Mouse (Mus musculus): ENCODE results near the gene Ttc28. TPM values are rescaled to one million over a fixed set of nuclear protein-coding genes. Genes with fewer than 3 reads are reported as not detected.

Gene Ttc28
- polyA plus RNA-seq, 1 experiment, result 3.4 TPM

GRCm38 (mm10) chr5:110996835-110997539, 117.4 kb downstream of the Ttc28 start:
- Histone ChIP-seq H3K4me3 (ENCODE audit: insufficient read depth, poor library complexity, severe bottlenecking) (no peak overlapping the region), H3K79me3 (ENCODE audit: low read depth) (no peaks in the 10 kb centered on the region), H3K36me3 (ENCODE audit: control insufficient read depth, insufficient read depth) (no peaks in the 10 kb centered on the region), H3K27me3 (ENCODE audit: control insufficient read depth, insufficient read depth, insufficient read length) (no peaks in the 10 kb centered on the region), H3K79me2 (ENCODE audit: control insufficient read depth, insufficient read depth) (no peaks in the 10 kb centered on the region), H3ac (ENCODE audit: control insufficient read depth, insufficient read length, low read depth) (no peak overlapping the region)
- TF ChIP-seq CTCF (IDR thresholded peaks at IDR 0.05; ENCODE audit: control insufficient read depth, insufficient read depth, insufficient read length) (no peak), CEBPB (IDR thresholded peaks at IDR 0.05; ENCODE audit: low read depth) (no peak), MYOG (IDR thresholded peaks at IDR 0.05; ENCODE audit: control insufficient read depth, extremely low read depth, insufficient read length) (no peak), MAX (IDR thresholded peaks at IDR 0.05) (no peak), USF1 (IDR thresholded peaks at IDR 0.05; ENCODE audit: low read depth) (no peak), MYOD1 (IDR thresholded peaks at IDR 0.05; ENCODE audit: control insufficient read depth, insufficient read length, low read depth) (no peak), FOSL1 (IDR thresholded peaks at IDR 0.05; ENCODE audit: insufficient read depth, low read length, poor library complexity, severe bottlenecking) (no peak)

GRCm38 (mm10) chr5:110997692-110998091, 118.1 kb downstream of the Ttc28 start:
- H3ac ChIP-seq (ENCODE audit: control insufficient read depth, insufficient read length, low read depth), result no peak overlapping the region
- H3K27me3 ChIP-seq (ENCODE audit: control insufficient read depth, insufficient read depth, insufficient read length), result no peaks in the 10 kb centered on the region
- TF ChIP-seq MYOG (IDR thresholded peaks at IDR 0.05; ENCODE audit: control insufficient read depth, extremely low read depth, insufficient read length), result no peak
- no peak for TF ChIP-seq USF1 (IDR thresholded peaks at IDR 0.05; ENCODE audit: low read depth)
- TF ChIP-seq FOSL1 (IDR thresholded peaks at IDR 0.05; ENCODE audit: insufficient read depth, low read length, poor library complexity, severe bottlenecking), result no peak
- no peak for TF ChIP-seq MYOD1 (IDR thresholded peaks at IDR 0.05; ENCODE audit: control insufficient read depth, insufficient read length, low read depth)
- TF ChIP-seq CEBPB (IDR thresholded peaks at IDR 0.05; ENCODE audit: low read depth), result no peak
- no peak for TF ChIP-seq MAX (IDR thresholded peaks at IDR 0.05)
- TF ChIP-seq CTCF (IDR thresholded peaks at IDR 0.05; ENCODE audit: control insufficient read depth, insufficient read depth, insufficient read length), result no peak
- no peaks in the 10 kb centered on the region for H3K79me2 ChIP-seq (ENCODE audit: control insufficient read depth, insufficient read depth)
- no peak overlapping the region for H3K4me3 ChIP-seq (ENCODE audit: insufficient read depth, poor library complexity, severe bottlenecking)
- no peaks in the 10 kb centered on the region for H3K36me3 ChIP-seq (ENCODE audit: control insufficient read depth, insufficient read depth)
- no peaks in the 10 kb centered on the region for H3K79me3 ChIP-seq (ENCODE audit: low read depth)

- no peaks in the 10 kb centered on the region for H3K79me3 ChIP-seq (ENCODE audit: low read depth)
- TF ChIP-seq MYOD1 (IDR thresholded peaks at IDR 0.05; ENCODE audit: control insufficient read depth, insufficient read length, low read depth), result no peak
- H3K27me3 ChIP-seq (ENCODE audit: control insufficient read depth, insufficient read depth, insufficient read length), result no peaks in the 10 kb centered on the region
Measured at GRCm38 (mm10) chr5:110998298-110998697, 118.7 kb downstream of the Ttc28 start.

GRCm38 (mm10) chr5:111000953-111001352, 121.3 kb downstream of the Ttc28 start:
- Histone ChIP-seq H3K36me3 (ENCODE audit: control insufficient read depth, insufficient read depth) (no peaks in the 10 kb centered on the region), H3K4me3 (ENCODE audit: insufficient read depth, poor library complexity, severe bottlenecking) (no peak overlapping the region), H3K79me3 (ENCODE audit: low read depth) (no peaks in the 10 kb centered on the region), H3K79me2 (ENCODE audit: control insufficient read depth, insufficient read depth) (no peaks in the 10 kb centered on the region), H3K27me3 (ENCODE audit: control insufficient read depth, insufficient read depth, insufficient read length) (no peaks in the 10 kb centered on the region), H3ac (ENCODE audit: control insufficient read depth, insufficient read length, low read depth) (no peak overlapping the region)
- TF ChIP-seq USF1 (IDR thresholded peaks at IDR 0.05; ENCODE audit: low read depth) (no peak), MAX (IDR thresholded peaks at IDR 0.05) (no peak), CTCF (IDR thresholded peaks at IDR 0.05; ENCODE audit: control insufficient read depth, insufficient read depth, insufficient read length) (no peak), FOSL1 (IDR thresholded peaks at IDR 0.05; ENCODE audit: insufficient read depth, low read length, poor library complexity, severe bottlenecking) (no peak), MYOG (IDR thresholded peaks at IDR 0.05; ENCODE audit: control insufficient read depth, extremely low read depth, insufficient read length) (no peak), MYOD1 (IDR thresholded peaks at IDR 0.05; ENCODE audit: control insufficient read depth, insufficient read length, low read depth) (no peak), CEBPB (IDR thresholded peaks at IDR 0.05; ENCODE audit: low read depth) (no peak)

More at GRCm38 (mm10) chr5:110998298-110998697, 118.7 kb downstream of the Ttc28 start:
- Histone ChIP-seq H3ac (ENCODE audit: control insufficient read depth, insufficient read length, low read depth) (no peak overlapping the region), H3K4me3 (ENCODE audit: insufficient read depth, poor library complexity, severe bottlenecking) (no peak overlapping the region), H3K79me2 (ENCODE audit: control insufficient read depth, insufficient read depth) (no peaks in the 10 kb centered on the region), H3K36me3 (ENCODE audit: control insufficient read depth, insufficient read depth) (no peaks in the 10 kb centered on the region)

GRCm38 (mm10) chr5:111003220-111003619, 123.6 kb downstream of the Ttc28 start:
- Histone ChIP-seq H3K36me3 (ENCODE audit: control insufficient read depth, insufficient read depth) (no peaks in the 10 kb centered on the region), H3ac (ENCODE audit: control insufficient read depth, insufficient read length, low read depth) (no peak overlapping the region), H3K79me3 (ENCODE audit: low read depth) (no peaks in the 10 kb centered on the region), H3K4me3 (ENCODE audit: insufficient read depth, poor library complexity, severe bottlenecking) (no peak overlapping the region), H3K79me2 (ENCODE audit: control insufficient read depth, insufficient read depth) (no peaks in the 10 kb centered on the region), H3K27me3 (ENCODE audit: control insufficient read depth, insufficient read depth, insufficient read length) (no peaks in the 10 kb centered on the region)
- TF ChIP-seq USF1 (IDR thresholded peaks at IDR 0.05; ENCODE audit: low read depth) (no peak), MYOG (IDR thresholded peaks at IDR 0.05; ENCODE audit: control insufficient read depth, extremely low read depth, insufficient read length) (no peak), CTCF (IDR thresholded peaks at IDR 0.05; ENCODE audit: control insufficient read depth, insufficient read depth, insufficient read length) (no peak), CEBPB (IDR thresholded peaks at IDR 0.05; ENCODE audit: low read depth) (no peak), FOSL1 (IDR thresholded peaks at IDR 0.05; ENCODE audit: insufficient read depth, low read length, poor library complexity, severe bottlenecking) (no peak), MYOD1 (IDR thresholded peaks at IDR 0.05; ENCODE audit: control insufficient read depth, insufficient read length, low read depth) (no peak), MAX (IDR thresholded peaks at IDR 0.05) (no peak)

GRCm38 (mm10) chr5:111003750-111004149, 124.1 kb downstream of the Ttc28 start:
- Histone ChIP-seq H3K36me3 (ENCODE audit: control insufficient read depth, insufficient read depth) (no peaks in the 10 kb centered on the region), H3K79me2 (ENCODE audit: control insufficient read depth, insufficient read depth) (no peaks in the 10 kb centered on the region), H3K4me3 (ENCODE audit: insufficient read depth, poor library complexity, severe bottlenecking) (no peak overlapping the region), H3K27me3 (ENCODE audit: control insufficient read depth, insufficient read depth, insufficient read length) (no peaks in the 10 kb centered on the region), H3ac (ENCODE audit: control insufficient read depth, insufficient read length, low read depth) (no peak overlapping the region), H3K79me3 (ENCODE audit: low read depth) (no peaks in the 10 kb centered on the region)
- TF ChIP-seq MYOG (IDR thresholded peaks at IDR 0.05; ENCODE audit: control insufficient read depth, extremely low read depth, insufficient read length) (no peak), CTCF (IDR thresholded peaks at IDR 0.05; ENCODE audit: control insufficient read depth, insufficient read depth, insufficient read length) (no peak), MYOD1 (IDR thresholded peaks at IDR 0.05; ENCODE audit: control insufficient read depth, insufficient read length, low read depth) (no peak), MAX (IDR thresholded peaks at IDR 0.05) (no peak), USF1 (IDR thresholded peaks at IDR 0.05; ENCODE audit: low read depth) (no peak), FOSL1 (IDR thresholded peaks at IDR 0.05; ENCODE audit: insufficient read depth, low read length, poor library complexity, severe bottlenecking) (no peak), CEBPB (IDR thresholded peaks at IDR 0.05; ENCODE audit: low read depth) (no peak)
